Mouse (Mus musculus): ENCODE measurements around the gene 1700023F06Rik.

1700023F06Rik gene

DNA sequence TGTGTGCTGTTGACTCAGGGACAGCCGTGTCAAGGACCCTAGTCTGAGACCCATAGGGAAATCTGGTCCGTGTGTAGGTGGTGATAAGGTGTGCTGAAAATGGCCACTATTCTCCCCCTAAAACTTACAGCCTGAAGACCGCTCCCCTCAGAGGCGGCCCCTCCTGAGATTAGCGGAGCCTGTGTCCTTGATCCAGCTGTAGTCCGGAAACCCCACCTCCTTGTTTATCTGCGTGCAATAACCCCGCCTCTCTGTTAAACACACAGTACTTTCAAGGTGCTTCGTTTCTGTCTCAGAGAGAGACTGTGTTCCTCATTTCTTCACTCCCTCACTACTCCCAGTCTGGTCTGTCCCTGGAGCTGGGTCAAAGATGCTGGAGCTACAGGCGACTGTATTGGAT lies 44.0 kb downstream of the 1700023F06Rik start:
- peak; percentile 82 for DNase-seq (ENCODE audit: low read depth, low spot score)

DNA sequence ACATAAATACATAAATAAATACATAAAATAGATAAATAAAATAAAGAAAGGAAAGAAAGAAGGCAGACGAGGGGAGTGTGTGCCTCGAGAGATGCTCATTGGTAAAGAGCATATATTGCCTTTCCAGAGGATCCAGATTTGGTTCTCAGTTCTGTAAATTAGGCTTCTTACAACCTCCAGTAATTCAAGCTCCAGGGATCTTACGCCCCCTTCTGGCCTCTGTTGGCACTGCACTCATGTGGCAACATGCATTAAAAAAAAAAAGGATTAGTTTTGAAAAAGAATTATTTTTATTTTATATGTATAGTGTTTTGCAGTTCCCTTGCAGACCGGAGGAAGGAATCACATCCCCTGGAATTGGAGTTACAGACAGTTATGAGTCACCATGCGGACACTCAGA lies 46.2 kb downstream of the 1700023F06Rik start:
- peak; percentile 82 for DNase-seq (ENCODE audit: low read depth, low spot score)

DNA sequence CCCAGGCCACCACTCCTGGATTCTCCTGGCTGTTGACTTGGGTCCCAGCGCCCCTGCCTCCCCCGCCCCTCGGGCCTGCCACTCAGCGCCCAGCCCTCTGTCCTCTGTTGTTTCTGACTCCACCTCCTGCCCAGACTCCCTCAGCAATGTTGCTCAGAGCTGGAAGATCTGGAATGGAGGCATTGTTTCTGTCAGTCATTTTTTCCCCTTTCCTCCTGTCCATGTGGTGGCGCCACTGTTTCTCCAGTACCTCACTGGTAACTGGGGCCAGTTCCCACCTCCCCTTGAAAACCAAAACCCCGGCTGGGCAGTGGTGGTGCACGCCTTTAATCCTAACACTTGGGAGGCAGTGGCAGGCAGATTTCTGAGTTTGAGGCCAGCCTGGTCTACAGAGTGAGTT lies 46.9 kb downstream of the 1700023F06Rik start:
- peak; percentile 97 for DNase-seq (ENCODE audit: low read depth, low spot score)

DNA sequence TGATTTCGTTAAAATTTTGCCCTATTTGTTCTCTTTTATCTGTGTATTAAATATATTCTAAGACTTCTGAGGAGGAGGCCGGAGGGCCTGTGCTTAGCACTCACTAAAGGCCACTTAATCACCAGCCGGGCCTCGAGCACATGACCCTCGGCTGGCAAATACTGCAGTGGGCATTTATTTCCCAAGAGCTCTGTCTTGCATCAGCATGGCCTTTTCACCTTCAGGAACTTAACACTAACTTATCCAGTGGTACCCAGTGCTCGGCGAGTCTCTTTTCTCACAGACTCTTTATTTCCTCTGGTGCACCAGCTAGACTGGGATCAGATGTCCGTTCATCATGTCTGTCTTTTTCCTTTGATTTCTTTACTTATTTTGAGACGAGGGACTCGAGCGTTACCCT lies 47.6 kb downstream of the 1700023F06Rik start:
- DNase-seq (ENCODE audit: low read depth, low spot score), result no peak

DNA sequence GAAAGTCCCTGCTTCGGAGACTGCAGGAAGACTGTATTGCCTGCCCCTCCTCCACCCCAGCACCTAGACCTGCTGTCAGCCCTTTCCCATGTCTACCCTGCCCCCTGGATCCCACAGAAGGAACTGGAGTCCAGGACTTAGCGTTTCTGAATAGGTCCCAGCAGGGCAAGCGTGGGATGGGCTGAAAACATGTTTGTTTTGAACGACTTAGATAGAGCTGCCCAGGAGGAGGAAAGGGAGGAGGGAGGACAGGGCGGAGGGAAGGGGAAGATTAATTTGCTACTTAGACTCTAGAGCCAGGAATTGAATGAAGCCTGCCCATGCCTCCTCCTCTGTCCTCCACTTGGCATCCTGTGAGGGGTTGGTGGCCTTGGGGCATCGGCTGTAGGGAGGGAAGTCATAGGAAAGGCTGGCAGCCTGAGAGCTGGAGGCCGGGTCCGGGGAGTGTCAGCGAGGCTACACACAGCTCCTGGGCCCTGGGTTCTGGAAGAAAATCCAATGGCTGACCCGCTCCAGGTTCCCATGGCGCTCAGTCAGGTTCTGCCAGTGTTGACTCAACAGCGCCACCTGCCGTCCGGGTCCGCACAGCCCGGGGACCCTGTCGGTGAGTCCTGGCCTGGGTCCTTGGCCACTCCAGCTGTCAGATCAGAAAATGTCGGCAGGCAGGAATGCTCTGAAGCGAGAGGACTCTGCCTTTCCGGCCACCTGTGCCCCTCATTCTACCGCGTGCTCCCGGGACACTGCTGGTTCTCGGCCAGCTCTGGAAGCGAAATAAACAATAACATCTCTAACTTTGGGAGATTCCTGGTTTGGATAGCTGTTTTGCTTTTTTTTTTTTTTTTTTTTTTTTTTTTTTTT lies 49.5 kb downstream of the 1700023F06Rik start:
- peak; percentile 96 for DNase-seq (ENCODE audit: low read depth, low spot score)

DNA sequence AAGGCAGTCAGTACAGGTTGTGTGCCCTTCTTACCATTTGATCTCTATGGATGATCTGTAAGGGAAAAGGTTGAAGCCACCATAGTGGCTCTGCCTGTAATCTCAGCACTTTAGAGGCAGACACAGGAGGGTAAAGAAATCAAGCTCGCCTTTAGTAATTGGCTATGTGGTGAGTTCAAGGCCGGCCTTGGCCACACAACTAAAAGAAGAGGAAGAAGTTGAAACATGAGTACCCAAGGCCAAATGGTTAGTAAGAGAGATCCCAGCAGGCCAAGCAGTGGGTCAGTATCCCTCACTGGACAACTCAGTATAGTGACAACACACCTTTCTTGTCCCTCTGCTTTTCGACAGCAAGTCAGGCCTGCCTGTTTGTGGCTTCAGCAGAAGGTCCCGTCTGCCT lies 58.6 kb downstream of the 1700023F06Rik start:
- no peak for DNase-seq (ENCODE audit: low read depth, low spot score)
